Mouse (Mus musculus) intestine, embryonic 14.5 days (tissue): ENCODE data around the gene Grk6. TPM values are rescaled to one million over a fixed set of nuclear protein-coding genes. Genes with fewer than 3 reads are reported as not detected.

Experiments
- ATAC-seq: fragments of 200-750 bp; cut with Nextera tagmentation; replicated peaks from 2 replicates; pipeline ENCODE4 v1.8.0; 2017; ENCODE audit warnings: low read depth, moderate number of reproducible peaks, moderate TSS enrichment, moderate library complexity; ENCODE audit not compliant: low FRiP score, low TSS enrichment
- DNase-seq: peaks from one replicate; pipeline ENCODE4 v3.0.0-alpha.2; 2018; ENCODE audit warnings: low spot score
- H3K27ac ChIP-seq: fragments of 300-500 bp; sonication (generic); 2 replicates; pipeline ENCODE4 v1.5.1; 2014; ENCODE audit warnings: low read depth, mild to moderate bottlenecking, control low read depth
- H3K27me3 ChIP-seq: fragments of 300-500 bp; sonication (generic); replicated peaks from 2 replicates; pipeline ENCODE4 v1.6.1; 2014; ENCODE audit warnings: low read length, control low read depth; ENCODE audit not compliant: control insufficient read depth, insufficient read depth
- H3K36me3 ChIP-seq: fragments of 300-500 bp; sonication (generic); 2 replicates; pipeline ENCODE4 v1.6.1; 2014; ENCODE audit warnings: low read length, control low read depth; ENCODE audit not compliant: control insufficient read depth, insufficient read depth
- H3K4me1 ChIP-seq: fragments of 300-500 bp; sonication (generic); replicated peaks from 2 replicates; pipeline ENCODE4 v1.6.1; 2014; ENCODE audit warnings: low read length, control low read depth, mixed read lengths; ENCODE audit not compliant: control insufficient read depth, insufficient read depth
- H3K4me2 ChIP-seq: fragments of 300-500 bp; sonication (generic); 2 replicates; pipeline ENCODE4 v1.6.1; 2014; ENCODE audit warnings: low read length
- H3K4me3 ChIP-seq: fragments of 300-500 bp; sonication (generic); 2 replicates; pipeline ENCODE4 v1.5.1; 2014; ENCODE audit warnings: low read depth, low read length, control low read depth, mixed read lengths
- H3K9ac ChIP-seq: fragments of 300-500 bp; sonication (generic); 2 replicates; pipeline ENCODE4 v1.6.1; 2014; ENCODE audit warnings: mild to moderate bottlenecking, low read length
- H3K9me3 ChIP-seq: fragments of 300-500 bp; sonication (generic); 2 replicates; pipeline ENCODE4 v1.6.1; 2016; ENCODE audit warnings: low read length, control low read depth; ENCODE audit not compliant: control insufficient read depth
- WGBS: fragments of 180-500 bp; shearing (Covaris S2); extraction: QIAGEN DNeasy Blood & Tissue Kit; methylation state at CpG from one replicate; pipeline ENCODE4 v1.1.7; 2014; 5-methylcytosine and 5-hydroxymethylcytosine counted together
- microRNA-seq: library from miRNA; unstranded; fragments of <30 nt; microRNA quantifications from one replicate; pipeline ENCODE4, GENCODE M21; 2016
- polyA plus RNA-seq: library from polyadenylated mRNA; unstranded; fragments of >200 nt; fragmentation: Nextera tagmentation; extraction: Ambion mirVana; gene quantifications from 2 replicates; pipeline ENCODE4 v1.2.1, GENCODE M21; 2014

The Grk6 gene
- polyA plus RNA-seq, 1 experiment from 2014 or later, result 55.1 TPM

DNA sequence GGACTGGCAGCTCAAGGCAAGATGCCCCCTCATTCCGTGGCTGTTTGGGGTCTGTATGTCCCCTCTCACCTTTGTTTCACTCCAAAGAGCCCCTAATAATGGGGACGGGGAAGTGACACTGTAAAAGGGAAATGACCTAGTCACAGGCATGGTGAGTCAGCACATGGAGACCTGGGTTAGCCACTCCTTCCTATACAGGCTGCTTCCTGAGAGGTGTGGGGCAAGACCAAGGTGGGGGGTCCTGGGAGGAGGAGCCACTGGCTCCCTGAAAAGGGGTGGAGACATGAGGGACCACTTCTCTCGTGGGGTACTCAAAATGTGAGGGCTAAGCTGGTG, 65.4 kb downstream of the Grk6 start:
- no peaks in the 10 kb centered on the region for H3K27me3 ChIP-seq
- peak overlapping the region; percentile 85; the same call in 1 of the 2 replicates for H3K27ac ChIP-seq
- H3K9ac ChIP-seq, result peak overlapping the region; percentile 23; the same call in 1 of the 2 replicates
- H3K36me3 ChIP-seq, result peaks cover 51% of the 10 kb centered on the region
- no peaks in the 10 kb centered on the region for H3K9me3 ChIP-seq
- H3K4me2 ChIP-seq, result peak overlapping the region; percentile 83
- DNase-seq (no peak), ATAC-seq (peak; percentile 15)
- WGBS, result 30% methylated on average over 3 of the region's 3 CpGs
- peak overlapping the region; percentile 8; the same call in 1 of the 2 replicates for H3K4me3 ChIP-seq
- H3K4me1 ChIP-seq, result peaks cover 26% of the 10 kb centered on the region

Small RNA genes lying within 50 kb of the gene (microRNA-seq; reads per million reads assigned to microRNA genes)
- gene Mir6943 (0.42 reads per million), gene Mir6944 (22.1 reads per million, percentile 47 among the genes with 10 or more reads in this experiment), gene Mir6945 (2.6 reads per million, percentile 27 among the genes with 10 or more reads in this experiment)

Other genes with a start within 250 kb of the Grk6 start
- gene Nsd1, start 235.3 kb upstream of the Grk6 start, polyA plus RNA-seq, result 67.5 and 69.3 TPM in 2 replicates
- 586 and 598 TPM in 2 replicates for gene Prelid1, start 124.6 kb upstream of the Grk6 start, polyA plus RNA-seq
- gene Rab24, start 123.1 kb upstream of the Grk6 start, polyA plus RNA-seq, result 82.6 and 86.0 TPM in 2 replicates
- gene Mxd3, start 115.2 kb upstream of the Grk6 start, polyA plus RNA-seq, result 30.1 and 30.2 TPM in 2 replicates
- 99.9 and 104 TPM in 2 replicates for gene Lman2, start 82.3 kb upstream of the Grk6 start, polyA plus RNA-seq
- gene Rgs14, start 75.3 kb upstream of the Grk6 start, polyA plus RNA-seq, result 0.63 and 1.0 TPM in 2 replicates
- not detected in 2 replicates for gene Slc34a1, start 46.9 kb upstream of the Grk6 start, polyA plus RNA-seq
- gene Pfn3, start 29.8 kb upstream of the Grk6 start, polyA plus RNA-seq, result not detected in 2 replicates
- 0.16 TPM in 1 of 2 replicates, not detected in the other for gene F12, start 18.3 kb upstream of the Grk6 start, polyA plus RNA-seq
- gene Prr7, start 19.2 kb downstream of the Grk6 start, polyA plus RNA-seq, result 0.55 and 0.70 TPM in 2 replicates
- 120 and 134 TPM in 2 replicates for gene Dbn1, start 43.0 kb downstream of the Grk6 start, polyA plus RNA-seq
- gene Pdlim7, start 68.6 kb downstream of the Grk6 start, polyA plus RNA-seq, result 253 and 260 TPM in 2 replicates
- gene Dok3, start 84.2 kb downstream of the Grk6 start, polyA plus RNA-seq, result 1.9 and 2.5 TPM in 2 replicates
- gene Ddx41, start 91.6 kb downstream of the Grk6 start, polyA plus RNA-seq, result 63.9 and 73.1 TPM in 2 replicates
- gene Fam193b, start 126.0 kb downstream of the Grk6 start, polyA plus RNA-seq, result 28.8 and 33.6 TPM in 2 replicates
- gene Tmed9, start 128.7 kb downstream of the Grk6 start, polyA plus RNA-seq, result 59.9 and 64.8 TPM in 2 replicates
- gene B4galt7, start 154.8 kb downstream of the Grk6 start, polyA plus RNA-seq, result 12.6 and 17.4 TPM in 2 replicates
- gene Caml, start 177.9 kb downstream of the Grk6 start, polyA plus RNA-seq, result 43.3 and 53.9 TPM in 2 replicates
- 40.9 and 44.1 TPM in 2 replicates for gene Ddx46, start 190.0 kb downstream of the Grk6 start, polyA plus RNA-seq
- 66.2 and 66.4 TPM in 2 replicates for gene B230219D22Rik, start 248.1 kb downstream of the Grk6 start, polyA plus RNA-seq